Mouse (Mus musculus) midbrain, embryonic 12.5 days (tissue): Measurements from ENCODE around the gene Nxpe4. TPM values are rescaled to one million over a fixed set of nuclear protein-coding genes. Genes with fewer than 3 reads are reported as not detected.

Experiments used
- ATAC-seq: fragments of 200-750 bp; cut with Nextera tagmentation; 2 replicates; pipeline ENCODE4 v1.8.0; 2017; ENCODE audit warnings: low read depth, moderate TSS enrichment, moderate library complexity; ENCODE audit not compliant: low FRiP score
- H3K27ac ChIP-seq: fragments of 300-500 bp; sonication (generic); replicated peaks from 2 replicates; pipeline ENCODE4 v1.5.1; 2016; ENCODE audit warnings: mild to moderate bottlenecking
- H3K27me3 ChIP-seq: fragments of 300-500 bp; sonication (generic); 2 replicates; pipeline ENCODE4 v1.6.1; 2016; ENCODE audit warnings: mild to moderate bottlenecking
- H3K36me3 ChIP-seq: fragments of 300-500 bp; sonication (generic); 2 replicates; pipeline ENCODE4 v1.6.1; 2016
- H3K4me1 ChIP-seq: fragments of 300-500 bp; sonication (generic); 2 replicates; pipeline ENCODE4 v1.6.1; 2016
- H3K4me2 ChIP-seq: fragments of 300-500 bp; sonication (generic); replicated peaks from 2 replicates; pipeline ENCODE4 v1.6.1; 2016; ENCODE audit warnings: mild to moderate bottlenecking, moderate library complexity
- H3K4me3 ChIP-seq: fragments of 300-500 bp; sonication (generic); 2 replicates; pipeline ENCODE4 v1.5.1; 2016; ENCODE audit warnings: mild to moderate bottlenecking
- H3K9ac ChIP-seq: fragments of 300-500 bp; sonication (generic); replicated peaks from 2 replicates; pipeline ENCODE4 v1.6.1; 2016; ENCODE audit warnings: mild to moderate bottlenecking, moderate library complexity
- H3K9me3 ChIP-seq: fragments of 300-500 bp; sonication (generic); 2 replicates; pipeline ENCODE4 v1.6.1; 2016; ENCODE audit warnings: mild to moderate bottlenecking
- WGBS: fragments of 180-500 bp; shearing (Covaris S2); methylation state at CpG from one replicate; pipeline ENCODE4 v1.1.7; 2016; 5-methylcytosine and 5-hydroxymethylcytosine counted together
- polyA plus RNA-seq: library from polyadenylated mRNA; unstranded; fragments of >200 nt; fragmentation: Nextera tagmentation; extraction: Ambion mirVana; gene quantifications from 2 replicates; pipeline ENCODE4 v1.2.1, GENCODE M21; 2016

The Nxpe4 gene
- polyA plus RNA-seq, 1 experiment from 2014 or later = 7.8 TPM

- no peaks in the 10 kb centered on the region for H3K9me3 ChIP-seq
- no peaks in the 10 kb centered on the region for H3K4me1 ChIP-seq
- no peak overlapping the region for H3K9ac ChIP-seq
- no peak overlapping the region for H3K27ac ChIP-seq
- no peak overlapping the region for H3K4me3 ChIP-seq
- no peaks in the 10 kb centered on the region for H3K36me3 ChIP-seq
- 84% methylated on average over 2 of the region's 2 CpGs for WGBS
- ATAC-seq = no peak
- H3K4me2 ChIP-seq = no peak overlapping the region
- H3K27me3 ChIP-seq = no peaks in the 10 kb centered on the region
These were observed 259.2 kb downstream of the Nxpe4 start for GRCm38 (mm10) chr9:48421029-48421428.

DNA sequence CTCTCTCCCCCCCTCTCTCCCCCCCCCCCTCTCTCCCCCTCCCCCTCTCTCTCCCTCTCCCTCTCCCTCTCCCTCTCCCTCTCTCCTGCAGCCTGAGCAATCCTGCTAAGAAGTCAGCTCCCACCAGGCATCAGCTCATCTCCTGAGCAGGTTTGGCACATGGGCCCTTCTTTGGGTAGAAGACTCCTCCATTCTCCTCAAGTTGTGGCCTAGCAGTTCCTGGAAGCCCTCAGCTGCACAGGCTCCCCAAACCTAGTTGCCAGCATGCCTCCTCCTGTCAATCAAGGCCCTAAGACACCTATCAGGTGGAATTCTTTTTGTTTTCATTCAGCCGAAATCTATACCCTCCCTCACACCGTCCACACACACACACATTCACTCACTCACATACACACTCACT is 259.7 kb downstream of the Nxpe4 start:
- Histone ChIP-seq H3K4me1 (no peaks in the 10 kb centered on the region), H3K9ac (no peak overlapping the region), H3K4me3 (no peak overlapping the region), H3K27ac (no peak overlapping the region), H3K9me3 (no peaks in the 10 kb centered on the region), H3K27me3 (no peaks in the 10 kb centered on the region), H3K36me3 (no peaks in the 10 kb centered on the region), H3K4me2 (no peak overlapping the region)
- no peak for ATAC-seq
- whole genome bisulfite sequencing = 81% methylated on average over 2 of the region's 2 CpGs

GRCm38 (mm10) chr9:48422382-48422781 is 260.6 kb downstream of the Nxpe4 start:
- no peaks in the 10 kb centered on the region for H3K36me3 ChIP-seq
- no peaks in the 10 kb centered on the region for H3K27me3 ChIP-seq
- no peak overlapping the region for H3K4me2 ChIP-seq
- H3K4me3 ChIP-seq = no peak overlapping the region
- no peaks in the 10 kb centered on the region for H3K9me3 ChIP-seq
- WGBS = 83% methylated on average over 8 of the region's 8 CpGs
- no peaks in the 10 kb centered on the region for H3K4me1 ChIP-seq
- ATAC-seq = no peak
- H3K9ac ChIP-seq = no peak overlapping the region
- no peak overlapping the region for H3K27ac ChIP-seq

DNA sequence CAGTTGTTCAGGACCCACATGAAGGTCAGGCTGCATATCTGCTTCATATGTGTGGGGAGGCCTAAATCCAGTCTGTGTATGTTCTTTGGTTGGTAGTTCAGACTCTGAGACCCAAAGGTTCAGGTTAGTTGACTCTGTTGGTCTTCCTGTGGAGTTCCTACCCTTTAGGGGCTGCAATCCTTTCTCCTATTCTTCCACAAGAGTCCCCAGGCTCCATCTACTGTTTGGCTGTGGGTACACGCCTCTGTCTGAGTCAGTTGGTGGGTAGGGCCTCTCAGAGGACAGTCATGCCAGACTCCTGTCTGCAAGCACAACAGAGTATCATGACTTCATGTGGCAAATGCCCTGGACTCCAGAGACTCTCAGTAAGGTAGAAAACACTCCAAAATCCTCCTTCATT is 261.4 kb downstream of the Nxpe4 start:
- Histone ChIP-seq H3K9ac (no peak overlapping the region), H3K4me1 (no peaks in the 10 kb centered on the region), H3K9me3 (no peaks in the 10 kb centered on the region), H3K36me3 (no peaks in the 10 kb centered on the region), H3K27me3 (no peaks in the 10 kb centered on the region), H3K4me3 (no peak overlapping the region), H3K4me2 (no peak overlapping the region), H3K27ac (no peak overlapping the region)
- ATAC-seq = no peak
- 50% methylated on average over 1 of the region's 1 CpGs for WGBS

- no peak for ATAC-seq
- no peak overlapping the region for H3K4me2 ChIP-seq
- no peaks in the 10 kb centered on the region for H3K36me3 ChIP-seq
- no peak overlapping the region for H3K27ac ChIP-seq
- no peak overlapping the region for H3K4me3 ChIP-seq
- 88% methylated on average over 7 of the region's 7 CpGs for WGBS
- no peaks in the 10 kb centered on the region for H3K9me3 ChIP-seq
- H3K27me3 ChIP-seq = no peaks in the 10 kb centered on the region
- H3K9ac ChIP-seq = no peak overlapping the region
- no peaks in the 10 kb centered on the region for H3K4me1 ChIP-seq
These were observed 265.4 kb downstream of the Nxpe4 start for GRCm38 (mm10) chr9:48427176-48427575.

DNA sequence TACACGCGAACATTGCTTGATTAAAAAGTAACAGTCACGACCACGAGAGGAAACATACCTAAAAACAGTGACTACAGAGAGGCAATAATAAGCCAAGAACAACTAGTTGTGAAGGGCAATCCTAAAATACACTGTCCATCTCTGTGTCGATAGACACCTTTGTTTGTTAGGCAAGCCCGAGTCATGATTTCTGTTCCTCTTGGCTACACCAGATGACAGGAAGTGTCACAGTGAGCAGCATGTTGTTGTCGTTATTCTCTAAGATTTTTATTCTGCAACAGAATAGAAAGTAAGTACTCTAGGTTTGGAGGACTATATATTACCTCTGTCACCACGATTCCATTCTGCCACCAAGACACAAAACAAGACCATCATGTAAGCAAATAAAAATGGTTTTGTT is 270.6 kb downstream of the Nxpe4 start:
- H3K9me3 ChIP-seq = no peaks in the 10 kb centered on the region
- H3K36me3 ChIP-seq = no peaks in the 10 kb centered on the region
- WGBS = 91% methylated on average over 8 of the region's 8 CpGs
- no peak overlapping the region for H3K9ac ChIP-seq
- ATAC-seq = no peak
- H3K4me3 ChIP-seq = no peak overlapping the region
- no peak overlapping the region for H3K27ac ChIP-seq
- H3K27me3 ChIP-seq = no peaks in the 10 kb centered on the region
- no peak overlapping the region for H3K4me2 ChIP-seq
- H3K4me1 ChIP-seq = no peaks in the 10 kb centered on the region

- H3K27ac ChIP-seq = no peak overlapping the region
- no peaks in the 10 kb centered on the region for H3K4me1 ChIP-seq
- H3K4me2 ChIP-seq = no peak overlapping the region
- no peak overlapping the region for H3K9ac ChIP-seq
- no peaks in the 10 kb centered on the region for H3K36me3 ChIP-seq
- no peaks in the 10 kb centered on the region for H3K27me3 ChIP-seq
- 74% methylated on average over 1 of the region's 1 CpGs for WGBS
- ATAC-seq = no peak
- no peaks in the 10 kb centered on the region for H3K9me3 ChIP-seq
- no peak overlapping the region for H3K4me3 ChIP-seq
These were observed 282.1 kb downstream of the Nxpe4 start for GRCm38 (mm10) chr9:48443873-48444272.

DNA sequence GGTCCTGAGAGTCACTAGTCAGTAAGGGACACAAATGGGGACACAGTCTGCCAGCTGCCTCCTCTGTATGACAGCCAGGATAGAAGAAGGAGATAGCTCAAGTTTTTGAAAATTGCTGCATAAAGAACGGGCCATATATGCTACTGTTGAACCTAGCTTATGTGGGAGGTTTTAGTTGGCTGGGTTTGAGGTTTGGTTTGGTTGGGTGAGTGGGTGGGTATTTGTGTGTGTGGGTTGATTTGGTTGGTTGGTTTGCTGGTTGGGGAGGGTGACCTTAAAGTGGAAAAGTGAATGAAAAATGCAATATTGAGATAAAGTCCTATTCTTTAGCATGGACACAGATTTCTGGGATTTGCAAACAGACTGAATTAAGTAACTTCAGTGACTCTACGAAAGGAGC is 283.0 kb downstream of the Nxpe4 start:
- Histone ChIP-seq H3K9ac (no peak overlapping the region), H3K27ac (no peak overlapping the region)
- WGBS = 82% methylated on average over 2 of the region's 2 CpGs

DNA sequence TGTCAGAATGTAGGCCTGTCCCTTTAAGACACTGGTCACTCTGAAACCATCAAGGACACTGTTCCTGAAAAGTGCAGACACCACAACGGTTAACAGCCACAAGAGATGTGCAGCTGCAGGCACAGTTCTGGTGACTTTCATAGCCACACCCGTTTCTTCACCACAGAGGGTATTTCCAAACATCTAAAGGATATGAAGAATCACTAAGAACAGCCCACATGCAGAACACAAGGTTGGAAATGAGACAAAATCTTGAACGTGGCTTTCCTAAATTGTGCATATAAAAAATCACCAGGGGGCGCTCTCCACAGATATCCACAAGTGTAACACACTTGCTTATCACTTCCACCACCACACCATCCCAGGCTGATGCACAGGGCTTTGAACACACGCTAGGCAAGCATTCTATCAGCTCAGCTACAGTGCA is 286.0 kb downstream of the Nxpe4 start:
- Histone ChIP-seq H3K9ac (no peak overlapping the region), H3K36me3 (no peaks in the 10 kb centered on the region), H3K4me2 (no peak overlapping the region), H3K9me3 (no peaks in the 10 kb centered on the region), H3K4me1 (no peaks in the 10 kb centered on the region), H3K27ac (no peak overlapping the region), H3K27me3 (no peaks in the 10 kb centered on the region), H3K4me3 (no peak overlapping the region)
- no peak for ATAC-seq
- WGBS = 41% methylated on average over 5 of the region's 5 CpGs

More for the DNA sequence above, 283.0 kb downstream of the Nxpe4 start:
- H3K4me1 ChIP-seq = no peaks in the 10 kb centered on the region
- no peak overlapping the region for H3K4me3 ChIP-seq
- H3K27me3 ChIP-seq = no peaks in the 10 kb centered on the region
- no peaks in the 10 kb centered on the region for H3K36me3 ChIP-seq
- no peak for ATAC-seq
- H3K4me2 ChIP-seq = no peak overlapping the region
- no peaks in the 10 kb centered on the region for H3K9me3 ChIP-seq

Other genes starting within 250 kb of the Nxpe4 start
- gene Nxpe2, start 191.4 kb downstream of the Nxpe4 start, polyA plus RNA-seq = 0.54 and 0.96 TPM in 2 replicates